Mouse (Mus musculus): ENCODE results near the gene Henmt1.

The Henmt1 gene
- long read RNA-seq, experiment 1 = 0 reads
- long read RNA-seq, experiment 2 = 0 reads

- intact Hi-C loops (cut with DNase I) = no loop called here
Observed at GRCm38 (mm10) chr3:108939573-108939972, at the start of gene Henmt1. TSS of gene Henmt1 (plus strand) at chr3:108939873.

- intact Hi-C loops (cut with DNase I) = no loop called here
Observed at GRCm38 (mm10) chr3:108889908-108890307, 49.8 kb upstream of the Henmt1 start, which contains the start of gene Fndc7. TSS of gene Fndc7 (minus strand) at chr3:108890008.

- intact Hi-C loops (cut with DNase I) = no loop called here
Observed at GRCm38 (mm10) chr3:108892080-108892479, 47.6 kb upstream of the Henmt1 start.

- intact Hi-C loops (cut with DNase I) = no loop called here
Observed at GRCm38 (mm10) chr3:108892914-108893313, 46.8 kb upstream of the Henmt1 start.

- intact Hi-C loops (cut with DNase I) = no loop called here
Observed at GRCm38 (mm10) chr3:108898640-108899039, 41.0 kb upstream of the Henmt1 start.

- intact Hi-C loops (cut with DNase I) = no loop called here
Observed at GRCm38 (mm10) chr3:108900147-108900546, 39.5 kb upstream of the Henmt1 start.

- intact Hi-C loops (cut with DNase I) = no loop called here
Observed at GRCm38 (mm10) chr3:108900681-108901080, 39.0 kb upstream of the Henmt1 start.

- intact Hi-C loops (cut with DNase I) = no loop called here
Observed at GRCm38 (mm10) chr3:108902038-108902437, 37.6 kb upstream of the Henmt1 start.

- intact Hi-C loops (cut with DNase I) = no loop called here
Observed at GRCm38 (mm10) chr3:108902934-108903333, 36.7 kb upstream of the Henmt1 start.

GRCm38 (mm10) chr3:108910303-108911080 lies 29.2 kb upstream of the Henmt1 start:
- intact Hi-C loops (cut with DNase I) = loop anchor here (5.0 to 10.0 kb wide), 2 partner anchors 68 to 114 kb away; partner anchors contain the start of genes Fam102b and Stxbp3

GRCm38 (mm10) chr3:108911081-108911547 lies 28.6 kb upstream of the Henmt1 start:
- intact Hi-C loops (cut with DNase I) = loop anchor here (5.0 to 10.0 kb wide), 2 partner anchors 69 to 114 kb away; partner anchors contain the start of genes Fam102b and Stxbp3

GRCm38 (mm10) chr3:108911548-108912413 lies 27.9 kb upstream of the Henmt1 start, which contains the start of gene Prpf38b:
TSS of gene Prpf38b (minus strand) at chr3:108911727.
- intact Hi-C loops (cut with DNase I) = loop anchor here (5.0 to 10.0 kb wide), 2 partner anchors 69 to 113 kb away; partner anchors contain the start of genes Fam102b and Stxbp3

GRCm38 (mm10) chr3:108915999-108916398 lies 23.7 kb upstream of the Henmt1 start:
- intact Hi-C loops (cut with DNase I) = loop anchor here (5.0 to 10.0 kb wide), 2 partner anchors 109 to 146 kb away; partner anchors contain the start of gene Fam102b

- intact Hi-C loops (cut with DNase I) = loop anchor here (5.0 to 10.0 kb wide), 2 partner anchors 108 to 145 kb away; partner anchors contain the start of gene Fam102b
Observed at GRCm38 (mm10) chr3:108916857-108917256, 22.8 kb upstream of the Henmt1 start.

GRCm38 (mm10) chr3:108917986-108918385 lies 21.7 kb upstream of the Henmt1 start:
- intact Hi-C loops (cut with DNase I) = loop anchor here (5.0 to 10.0 kb wide), 2 partner anchors 107 to 144 kb away; partner anchors contain the start of gene Fam102b

- intact Hi-C loops (cut with DNase I) = loop anchor here (5.0 to 10.0 kb wide), 2 partner anchors 106 to 143 kb away; partner anchors contain the start of gene Fam102b
Observed at GRCm38 (mm10) chr3:108918852-108919251, 20.8 kb upstream of the Henmt1 start.

GRCm38 (mm10) chr3:108920442-108921070 lies 19.1 kb upstream of the Henmt1 start:
- intact Hi-C loops (cut with DNase I) = no loop called here

- intact Hi-C loops (cut with DNase I) = no loop called here
Observed at GRCm38 (mm10) chr3:108921822-108922221, 17.9 kb upstream of the Henmt1 start.

- intact Hi-C loops (cut with DNase I) = no loop called here
Observed at GRCm38 (mm10) chr3:108925677-108926076, 14.0 kb upstream of the Henmt1 start.

- intact Hi-C loops (cut with DNase I) = no loop called here
Observed at GRCm38 (mm10) chr3:108926308-108926707, 13.4 kb upstream of the Henmt1 start.

- intact Hi-C loops (cut with DNase I) = no loop called here
Observed at GRCm38 (mm10) chr3:108933557-108933956, 6.1 kb upstream of the Henmt1 start.
